Mouse (Mus musculus) liver, embryonic 13.5 days (tissue): Measurements from ENCODE around the gene Olig3. TPM values are rescaled to one million over a fixed set of nuclear protein-coding genes. Genes with fewer than 3 reads are reported as not detected.
"Not testable (repeated sequence)": the region's sequence is repeated elsewhere in the genome, so short reads cannot be mapped to it uniquely, and the experiment has no call there.

Experiments used
- ATAC-seq: fragments of 200-750 bp; cut with Nextera tagmentation; 2 replicates; pipeline ENCODE4 v1.8.0; 2017; ENCODE audit warnings: low read depth, mild to moderate bottlenecking, moderate number of reproducible peaks, moderate library complexity
- DNase-seq: peaks from one replicate; pipeline ENCODE4 v3.0.0; 2022
- H3K27ac ChIP-seq: fragments of 300-500 bp; sonication (generic); 2 replicates; pipeline ENCODE4 v1.5.1; 2015; ENCODE audit warnings: moderate library complexity, mild to moderate bottlenecking, inconsistent platforms
- H3K27me3 ChIP-seq: fragments of 300-500 bp; sonication (generic); 2 replicates; pipeline ENCODE4 v1.6.1; 2015; ENCODE audit warnings: mild to moderate bottlenecking, inconsistent platforms
- H3K36me3 ChIP-seq: fragments of 300-500 bp; sonication (generic); 2 replicates; pipeline ENCODE4 v1.6.1; 2015; ENCODE audit warnings: mild to moderate bottlenecking, inconsistent platforms
- H3K4me1 ChIP-seq: fragments of 300-500 bp; sonication (generic); replicated peaks from 2 replicates; pipeline ENCODE4 v1.6.1; 2015; ENCODE audit warnings: inconsistent platforms
- H3K4me2 ChIP-seq: fragments of 300-500 bp; sonication (generic); 2 replicates; pipeline ENCODE4 v1.6.1; 2015; ENCODE audit warnings: inconsistent platforms, mild to moderate bottlenecking, moderate library complexity
- H3K4me3 ChIP-seq: fragments of 300-500 bp; sonication (generic); replicated peaks from 2 replicates; pipeline ENCODE4 v1.5.1; 2015; ENCODE audit warnings: mild to moderate bottlenecking, inconsistent platforms
- H3K9ac ChIP-seq: fragments of 300-500 bp; sonication (generic); 2 replicates; pipeline ENCODE4 v1.6.1; 2015; ENCODE audit warnings: mild to moderate bottlenecking, inconsistent platforms
- H3K9me3 ChIP-seq: fragments of 300-500 bp; sonication (generic); replicated peaks from 2 replicates; pipeline ENCODE4 v1.6.1; 2016; ENCODE audit warnings: inconsistent platforms
- WGBS: fragments of 180-500 bp; shearing (Covaris S2); methylation state at CpG from one replicate; pipeline ENCODE4 v1.1.7; 2015; ENCODE audit not compliant: insufficient replicate concordance; 5-methylcytosine and 5-hydroxymethylcytosine counted together
- polyA plus RNA-seq: library from polyadenylated mRNA; unstranded; fragments of >200 nt; fragmentation: Nextera tagmentation; extraction: Ambion mirVana; gene quantifications from 2 replicates; pipeline ENCODE4 v1.2.1, GENCODE M21; 2015

Olig3 gene
- polyA plus RNA-seq, 1 experiment from 2014 or later: not detected

DNA sequence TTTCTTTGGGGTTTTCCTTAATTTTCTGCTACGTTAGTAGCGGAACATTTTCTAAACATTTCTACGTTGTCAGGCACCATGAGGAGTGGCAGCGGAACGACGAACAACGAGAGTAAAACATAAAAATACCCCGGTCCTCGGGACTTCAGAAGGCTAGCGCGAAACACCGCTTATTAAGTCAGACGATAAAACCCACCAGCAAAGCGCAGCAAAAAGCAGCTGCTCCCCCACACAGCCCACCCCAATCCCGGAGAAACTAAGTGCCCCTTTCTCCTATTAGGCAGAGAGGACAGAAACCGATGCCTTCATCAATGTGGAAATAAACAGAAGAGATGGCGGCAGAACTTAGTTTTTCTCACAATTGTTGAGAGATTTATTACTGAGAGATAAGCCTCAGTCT lies 6.5 kb downstream of the Olig3 start:
- WGBS: 4% methylated on average over 17 of the region's 17 CpGs
- no peak overlapping the region for H3K4me3 ChIP-seq
- DNase-seq (no peak), ATAC-seq (no peak)
- peaks cover 82% of the 10 kb centered on the region for H3K27me3 ChIP-seq
- no peak overlapping the region for H3K27ac ChIP-seq
- no peaks in the 10 kb centered on the region for H3K4me1 ChIP-seq
- H3K36me3 ChIP-seq: no peaks in the 10 kb centered on the region
- no peak overlapping the region for H3K4me2 ChIP-seq
- no peak overlapping the region for H3K9ac ChIP-seq
- no peaks in the 10 kb centered on the region for H3K9me3 ChIP-seq

DNA sequence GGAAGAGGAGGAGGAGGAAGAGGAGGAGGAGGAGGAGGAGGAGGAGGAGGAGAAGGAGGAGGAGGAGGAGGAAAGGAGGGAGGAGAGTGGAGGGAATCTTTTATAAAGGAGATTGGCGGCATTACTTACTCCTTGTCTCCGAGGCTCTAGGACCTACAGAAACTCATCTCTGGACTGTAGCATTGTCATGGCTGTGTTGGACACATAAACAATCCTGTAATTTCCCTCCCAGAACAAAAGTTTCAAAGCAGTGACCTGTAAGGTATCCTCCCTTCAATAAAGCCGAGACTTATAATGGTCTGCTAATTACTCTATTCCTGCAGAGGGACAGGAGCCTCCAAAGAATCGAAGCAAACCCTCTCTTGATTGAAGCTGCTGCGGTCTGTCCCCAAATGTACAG lies 7.0 kb downstream of the Olig3 start:
- H3K4me2 ChIP-seq: no peak overlapping the region
- no peak overlapping the region for H3K9ac ChIP-seq
- peaks cover 77% of the 10 kb centered on the region for H3K27me3 ChIP-seq
- no peaks in the 10 kb centered on the region for H3K9me3 ChIP-seq
- no peak overlapping the region for H3K27ac ChIP-seq
- no peak for DNase-seq
- 14% methylated on average over 5 of the region's 5 CpGs for WGBS
- H3K4me3 ChIP-seq: no peak overlapping the region
- H3K36me3 ChIP-seq: no peaks in the 10 kb centered on the region
- H3K4me1 ChIP-seq: no peaks in the 10 kb centered on the region
- ATAC-seq: no peak

DNA sequence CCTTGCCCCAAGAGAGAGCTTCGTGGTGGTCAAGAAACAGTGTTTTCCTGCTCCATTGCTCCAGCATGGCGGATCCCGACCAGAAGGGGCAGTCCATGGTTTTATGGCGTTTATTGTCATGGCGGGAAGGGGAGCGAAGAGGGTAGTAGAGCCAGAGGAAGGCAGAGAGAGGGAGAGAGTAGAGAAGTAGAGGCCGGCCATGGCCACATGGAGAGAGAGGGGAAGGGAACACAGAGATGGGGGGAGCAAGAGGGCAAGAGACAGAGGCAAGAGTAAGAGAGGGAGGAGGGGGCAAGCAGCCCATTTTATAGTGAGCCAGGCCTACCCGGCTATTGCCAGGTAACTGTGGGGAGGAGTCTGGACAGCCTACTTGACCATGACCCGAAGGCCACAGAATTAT lies 12.8 kb downstream of the Olig3 start:
- Histone ChIP-seq H3K36me3 (no peaks in the 10 kb centered on the region), H3K9me3 (no peaks in the 10 kb centered on the region), H3K27me3 (peaks cover 24% of the 10 kb centered on the region), H3K4me3 (no peak overlapping the region), H3K4me2 (no peak overlapping the region), H3K9ac (no peak overlapping the region), H3K4me1 (no peaks in the 10 kb centered on the region), H3K27ac (no peak overlapping the region)
- 73% methylated on average over 9 of the region's 9 CpGs for WGBS
- no peak for ATAC-seq
- DNase-seq: no peak

DNA sequence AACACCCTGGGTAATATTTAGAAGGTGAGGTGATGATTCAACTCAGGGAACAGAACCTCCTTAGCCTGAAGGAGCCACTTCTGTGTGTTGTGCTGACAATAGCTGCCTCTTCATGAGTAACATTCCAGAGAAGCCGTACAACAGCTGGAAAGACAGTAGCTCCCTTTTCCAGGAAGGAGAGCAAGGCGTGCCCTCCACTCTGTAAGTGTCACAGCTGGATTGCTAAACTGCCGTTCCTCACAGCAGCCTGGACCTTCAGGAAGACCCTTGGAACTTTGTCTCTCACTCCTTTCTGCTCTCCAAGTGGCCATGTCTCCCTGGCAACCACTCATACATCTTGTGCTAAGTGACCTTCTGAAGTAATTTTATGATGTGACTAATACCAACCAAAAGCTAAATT lies 13.8 kb downstream of the Olig3 start:
- WGBS: 68% methylated on average over 3 of the region's 3 CpGs
- no peaks in the 10 kb centered on the region for H3K36me3 ChIP-seq
- ATAC-seq (no peak), DNase-seq (no peak)
- no peak overlapping the region for H3K9ac ChIP-seq
- no peaks in the 10 kb centered on the region for H3K9me3 ChIP-seq
- H3K27me3 ChIP-seq: peaks cover 14% of the 10 kb centered on the region
- H3K4me2 ChIP-seq: no peak overlapping the region
- no peak overlapping the region for H3K4me3 ChIP-seq
- no peaks in the 10 kb centered on the region for H3K4me1 ChIP-seq
- H3K27ac ChIP-seq: no peak overlapping the region

DNA sequence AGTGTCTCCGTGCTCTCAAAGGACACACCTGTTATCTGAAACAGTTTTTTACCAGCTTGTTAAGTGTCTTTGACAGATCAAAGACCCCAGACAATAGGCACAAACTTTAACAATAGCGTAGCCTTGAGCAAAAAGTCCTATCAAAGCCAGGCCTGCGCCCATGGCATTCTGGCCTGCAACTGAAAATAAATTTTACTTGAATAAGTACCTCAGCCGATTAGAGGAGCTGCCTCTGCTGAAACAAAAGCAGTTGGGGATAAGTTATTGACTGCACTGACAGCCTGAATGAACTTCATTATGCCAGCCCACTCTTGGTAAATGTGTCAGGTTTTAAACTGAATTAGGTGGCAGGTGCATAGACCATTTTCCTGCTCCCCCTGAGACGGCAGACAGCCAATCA lies 15.9 kb downstream of the Olig3 start:
- Histone ChIP-seq H3K4me2 (no peak overlapping the region), H3K9ac (no peak overlapping the region), H3K4me3 (no peak overlapping the region), H3K4me1 (no peaks in the 10 kb centered on the region), H3K27ac (no peak overlapping the region), H3K9me3 (no peaks in the 10 kb centered on the region), H3K27me3 (no peaks in the 10 kb centered on the region), H3K36me3 (no peaks in the 10 kb centered on the region)
- ATAC-seq: no peak
- 61% methylated on average over 5 of the region's 5 CpGs for WGBS
- no peak for DNase-seq

DNA sequence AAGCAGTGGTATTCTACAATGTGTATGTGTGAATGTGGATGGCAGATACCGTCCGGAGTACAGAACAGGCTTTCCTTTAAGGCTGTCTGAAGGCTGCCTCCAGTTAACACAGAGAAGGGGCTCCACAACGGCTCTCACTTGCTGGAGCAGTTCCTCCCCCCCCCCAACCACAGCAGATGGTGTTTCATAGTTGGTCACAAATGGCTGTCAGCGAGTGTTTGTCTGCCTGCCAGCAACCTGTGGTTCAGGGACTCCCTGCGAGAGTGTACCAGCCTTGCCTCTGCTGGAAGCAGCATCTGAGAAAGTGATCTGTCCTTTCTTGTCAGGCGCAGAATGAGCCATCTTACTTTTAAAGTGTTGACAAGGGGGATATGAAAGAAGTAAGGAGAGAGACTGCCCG lies 17.5 kb downstream of the Olig3 start:
- no peaks in the 10 kb centered on the region for H3K27me3 ChIP-seq
- ATAC-seq (no peak), DNase-seq (no peak)
- no peak overlapping the region for H3K4me2 ChIP-seq
- H3K27ac ChIP-seq: no peak overlapping the region
- H3K9ac ChIP-seq: no peak overlapping the region
- no peak overlapping the region for H3K4me3 ChIP-seq
- H3K36me3 ChIP-seq: no peaks in the 10 kb centered on the region
- no peaks in the 10 kb centered on the region for H3K4me1 ChIP-seq
- WGBS: 51% methylated on average over 7 of the region's 7 CpGs
- no peaks in the 10 kb centered on the region for H3K9me3 ChIP-seq

DNA sequence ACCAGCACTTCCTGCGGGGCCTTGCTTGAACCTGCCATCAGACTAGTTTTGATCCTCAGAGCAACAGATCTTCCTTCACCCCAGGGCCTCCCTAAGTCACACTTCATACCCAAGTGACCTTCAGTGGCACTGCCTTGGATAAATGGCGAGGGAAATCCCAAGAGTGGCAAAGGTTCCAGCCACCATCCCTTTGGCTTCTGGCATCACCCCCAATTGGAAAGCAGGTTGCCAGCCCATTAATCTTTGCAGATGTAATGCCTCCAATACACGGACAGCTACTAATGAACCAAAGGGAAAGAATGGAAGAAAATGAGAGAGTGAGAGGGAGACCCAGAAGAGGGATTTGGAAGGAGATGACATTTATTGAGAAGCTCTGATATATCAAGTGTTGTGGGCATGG lies 18.0 kb downstream of the Olig3 start:
- WGBS: 54% methylated on average over 3 of the region's 3 CpGs
- Histone ChIP-seq H3K27ac (no peak overlapping the region), H3K27me3 (no peaks in the 10 kb centered on the region), H3K4me1 (no peaks in the 10 kb centered on the region), H3K4me2 (no peak overlapping the region), H3K9ac (no peak overlapping the region), H3K4me3 (no peak overlapping the region), H3K36me3 (no peaks in the 10 kb centered on the region), H3K9me3 (0 out of 2 replicates have a peak, but pooled peaks cover under 1% of the 10 kb centered on the region)
- DNase-seq (no peak), ATAC-seq (no peak)

DNA sequence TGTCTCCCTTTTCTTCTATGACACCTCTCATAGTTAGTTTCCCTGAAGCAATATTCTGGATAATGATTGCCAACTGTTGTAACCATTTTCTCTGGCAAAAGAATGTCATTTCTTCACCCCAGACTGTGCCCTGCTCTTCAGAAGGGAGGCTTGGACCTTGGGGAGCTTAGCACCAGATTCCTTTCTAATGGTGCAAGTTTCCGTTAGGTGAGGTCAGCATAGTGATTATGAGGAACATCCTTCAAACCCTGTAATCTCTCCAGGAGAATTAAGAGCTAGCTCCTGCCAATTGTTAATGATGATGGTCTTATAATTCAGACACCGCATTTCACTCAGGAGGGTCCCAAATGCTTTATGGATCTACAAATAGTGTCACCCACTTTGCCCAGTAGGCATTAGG lies 19.5 kb downstream of the Olig3 start:
- no peak for ATAC-seq
- H3K36me3 ChIP-seq: no peaks in the 10 kb centered on the region
- no peaks in the 10 kb centered on the region for H3K4me1 ChIP-seq
- no peak overlapping the region for H3K4me3 ChIP-seq
- H3K9me3 ChIP-seq: 0 out of 2 replicates have a peak, but pooled peaks cover 2% of the 10 kb centered on the region
- H3K27ac ChIP-seq: no peak overlapping the region
- no peak overlapping the region for H3K4me2 ChIP-seq
- H3K27me3 ChIP-seq: no peaks in the 10 kb centered on the region
- no peak for DNase-seq
- no peak overlapping the region for H3K9ac ChIP-seq
- WGBS: 67% methylated on average over 2 of the region's 2 CpGs

DNA sequence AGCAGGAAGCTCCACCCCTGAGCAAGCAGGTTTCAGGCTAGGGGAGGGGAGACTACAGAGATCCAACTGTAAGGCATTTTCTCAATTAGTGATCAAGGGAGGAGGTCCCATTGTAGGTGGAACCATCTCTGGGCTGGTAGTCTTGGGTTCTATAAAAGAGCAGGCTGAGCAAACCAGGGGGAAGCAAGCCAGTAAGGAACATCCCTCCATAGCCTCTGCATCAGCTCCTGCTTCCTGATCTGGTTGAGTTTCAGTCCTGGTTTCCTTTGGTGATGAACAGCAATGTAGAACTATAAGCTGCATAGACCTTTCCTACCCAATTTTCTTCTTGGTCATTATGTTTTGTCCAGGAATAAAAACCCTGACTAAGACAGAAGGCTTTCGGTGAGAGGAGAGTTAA lies 24.6 kb downstream of the Olig3 start:
- not testable (repeated sequence) for H3K4me2 ChIP-seq, H3K4me3 ChIP-seq, H3K9ac ChIP-seq, ATAC-seq, H3K27ac ChIP-seq, H3K4me1 ChIP-seq, H3K9me3 ChIP-seq, DNase-seq, H3K36me3 ChIP-seq, H3K27me3 ChIP-seq
- 65% methylated on average over 1 of the region's 1 CpGs for WGBS

DNA sequence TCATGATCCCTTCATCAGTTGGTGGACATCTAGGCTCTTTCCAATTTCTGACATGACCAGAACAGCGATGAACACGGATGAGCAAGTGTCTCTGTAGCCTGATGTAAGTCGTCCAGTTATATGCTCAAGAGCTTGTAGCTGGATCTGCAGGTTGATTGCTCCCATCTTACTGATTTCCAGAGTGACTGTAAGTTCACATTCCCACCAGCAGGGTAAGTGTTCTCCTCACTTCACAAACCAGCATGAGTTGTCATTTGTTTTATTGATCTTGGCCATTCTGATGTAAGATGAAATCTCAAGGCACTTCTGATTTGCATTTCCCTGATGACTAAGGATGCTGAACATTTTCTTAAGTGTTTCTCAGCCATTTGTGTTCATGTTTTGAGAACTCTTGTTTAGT lies 27.8 kb downstream of the Olig3 start:
- ATAC-seq (no peak), DNase-seq (no peak)
- no peak overlapping the region for H3K4me3 ChIP-seq
- H3K4me1 ChIP-seq: no peaks in the 10 kb centered on the region
- 61% methylated on average over 3 of the region's 3 CpGs for WGBS
- H3K27me3 ChIP-seq: no peaks in the 10 kb centered on the region
- H3K27ac ChIP-seq: no peak overlapping the region
- H3K4me2 ChIP-seq: no peak overlapping the region
- 0 out of 2 replicates have a peak, but pooled peaks cover 2% of the 10 kb centered on the region for H3K9me3 ChIP-seq
- no peaks in the 10 kb centered on the region for H3K36me3 ChIP-seq
- no peak overlapping the region for H3K9ac ChIP-seq

DNA sequence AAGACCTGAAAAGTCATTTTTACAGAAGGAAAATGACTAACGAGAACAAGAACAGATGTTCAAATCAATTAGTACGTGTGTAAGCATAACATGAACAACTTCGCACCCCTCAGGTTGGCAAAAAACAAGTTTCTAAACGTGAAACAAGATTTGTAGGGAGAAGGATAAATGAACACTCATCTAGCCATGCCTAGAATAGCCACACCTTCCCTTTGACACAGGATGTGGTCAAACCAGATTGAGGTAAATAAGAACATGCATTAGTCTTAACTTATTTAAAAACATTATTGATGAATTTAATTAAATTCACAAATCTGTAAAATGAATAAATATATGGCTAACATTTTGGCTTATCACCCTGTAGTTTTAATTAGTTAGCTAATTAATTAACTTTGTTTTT lies 35.5 kb downstream of the Olig3 start:
- Histone ChIP-seq H3K27me3 (no peaks in the 10 kb centered on the region), H3K9me3 (no peaks in the 10 kb centered on the region), H3K4me3 (no peak overlapping the region), H3K4me1 (peaks cover 2% of the 10 kb centered on the region), H3K27ac (no peak overlapping the region), H3K4me2 (no peak overlapping the region), H3K36me3 (no peaks in the 10 kb centered on the region), H3K9ac (no peak overlapping the region)
- ATAC-seq: no peak
- DNase-seq: no peak
- WGBS: 49% methylated on average over 4 of the region's 4 CpGs

DNA sequence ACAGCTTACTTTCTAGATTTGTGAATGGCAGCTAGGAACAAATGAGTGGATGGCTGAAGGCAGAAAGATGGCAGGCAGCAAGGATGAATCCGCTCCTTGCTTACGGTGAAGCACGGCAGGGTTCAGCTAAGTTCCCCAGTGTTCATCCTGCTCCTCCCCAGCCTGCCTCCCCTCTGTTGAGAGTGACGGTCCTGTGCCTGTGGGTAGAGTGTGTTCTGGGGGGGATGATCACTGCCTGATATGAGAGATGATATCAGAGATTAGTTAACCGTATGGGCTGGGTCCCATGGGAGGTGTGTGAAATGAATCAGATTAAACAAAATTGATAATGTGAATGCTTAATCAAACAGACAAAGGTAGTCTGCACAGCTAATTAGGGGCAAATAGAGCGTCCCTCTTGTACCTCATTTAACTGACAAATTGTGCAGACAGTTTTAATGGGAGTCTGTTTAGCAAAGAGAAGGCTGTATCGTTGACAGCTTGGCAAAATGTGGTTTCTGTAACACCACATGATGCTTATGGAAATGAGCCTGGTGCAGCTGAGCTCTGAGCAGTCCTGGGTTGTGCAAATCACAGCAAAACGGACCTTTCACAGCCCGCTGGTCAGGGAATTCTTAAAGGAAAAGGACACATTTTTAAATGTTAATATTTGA lies 40.3 kb downstream of the Olig3 start:
- no peak overlapping the region for H3K4me2 ChIP-seq
- ATAC-seq (no peak), DNase-seq (no peak)
- peaks cover 7% of the 10 kb centered on the region; the same call in 1 of the 2 replicates for H3K27me3 ChIP-seq
- H3K27ac ChIP-seq: no peak overlapping the region
- 59% methylated on average over 9 of the region's 9 CpGs for WGBS
- H3K9ac ChIP-seq: no peak overlapping the region
- H3K4me3 ChIP-seq: no peak overlapping the region
- no peaks in the 10 kb centered on the region for H3K9me3 ChIP-seq
- H3K36me3 ChIP-seq: no peaks in the 10 kb centered on the region
- H3K4me1 ChIP-seq: peaks cover 12% of the 10 kb centered on the region
